8 mouse cellular contexts compared by ENCODE assay signal in genomic region chr9:37255889-37256225, GRCm38 (mm10). TPM values are rescaled to one million over a fixed set of nuclear protein-coding genes. Genes with fewer than 3 reads are reported as not detected.
DNase-seq lines count a peak whose midpoint lies in the region; ATAC-seq and TF ChIP-seq lines count a peak whose summit lies in the region.

No protein-coding gene starts in this region.

- ATAC-seq in limb, embryonic 15.5 days (ENCODE audit: insufficient number of reproducible peaks, low FRiP score, low TSS enrichment, low read depth) = peak; percentile 40; the same call in 1 of the 2 replicates
- peak; percentile 55 for ATAC-seq in midbrain, embryonic 13.5 days
- peak; percentile 40; the same call in 1 of the 2 replicates for ATAC-seq in stomach, embryonic 15.5 days (ENCODE audit: insufficient read depth, low FRiP score, low read depth)

- peak overlapping the region; percentile 70 for H3K4me2 ChIP-seq in limb, embryonic 15.5 days
- peak overlapping the region; percentile 84 for H3K4me2 ChIP-seq in midbrain, embryonic 13.5 days (replicated peaks)
- peak overlapping the region; percentile 84 for H3K4me2 ChIP-seq in stomach, embryonic 15.5 days

- WGBS in limb, embryonic 15.5 days = 9% methylated on average over 7 of the region's 7 CpGs
- 39% methylated on average over 7 of the region's 7 CpGs for WGBS in midbrain, embryonic 13.5 days
- 27% methylated on average over 7 of the region's 7 CpGs for WGBS in stomach, embryonic 15.5 days

- no peak overlapping the region for H3K27ac ChIP-seq in gastrocnemius, adult 2 months
- 0 out of 2 replicates have a peak overlapping the region, but pooled peaks have one; percentile 48 for H3K27ac ChIP-seq in brown adipose tissue, adult 24 weeks (replicated peaks; ENCODE audit: low read depth, low read length)
- peak overlapping the region; percentile 19; the same call in 1 of the 2 replicates for H3K27ac ChIP-seq in limb, embryonic 15.5 days
- H3K27ac ChIP-seq in midbrain, embryonic 13.5 days = no peak overlapping the region
- no peak overlapping the region for H3K27ac ChIP-seq in stomach, embryonic 15.5 days

- H3K27me3 ChIP-seq in limb, embryonic 15.5 days = peaks cover 8% of the 10 kb centered on the region; the same call in 1 of the 2 replicates
- peaks cover 20% of the 10 kb centered on the region for H3K27me3 ChIP-seq in midbrain, embryonic 13.5 days
- no peaks in the 10 kb centered on the region for H3K27me3 ChIP-seq in stomach, embryonic 15.5 days (replicated peaks)

- H3K36me3 ChIP-seq in limb, embryonic 15.5 days = no peaks in the 10 kb centered on the region
- H3K36me3 ChIP-seq in midbrain, embryonic 13.5 days = no peaks in the 10 kb centered on the region
- H3K36me3 ChIP-seq in stomach, embryonic 15.5 days = no peaks in the 10 kb centered on the region

- no peaks in the 10 kb centered on the region for H3K9me3 ChIP-seq in limb, embryonic 15.5 days
- H3K9me3 ChIP-seq in midbrain, embryonic 13.5 days = no peaks in the 10 kb centered on the region
- H3K9me3 ChIP-seq in stomach, embryonic 15.5 days = no peaks in the 10 kb centered on the region

- TF ChIP-seq CTCF in gastrocnemius, adult 2 months (IDR thresholded peaks at IDR 0.05) = peak; percentile 45

- intact Hi-C loops in gastrocnemius, adult 2 months (cut with DNase I) = no loop called here

- H3K4me3 ChIP-seq in gastrocnemius, adult 2 months = peak overlapping the region; percentile 68
- peak overlapping the region; percentile 61 for H3K4me3 ChIP-seq in brown adipose tissue, adult 24 weeks (ENCODE audit: insufficient read depth, low read depth, low read length)
- peak overlapping the region; percentile 39 for H3K4me3 ChIP-seq in limb, embryonic 15.5 days
- H3K4me3 ChIP-seq in midbrain, embryonic 13.5 days (replicated peaks) = peak overlapping the region; percentile 41
- peak overlapping the region; percentile 42; the same call in 1 of the 2 replicates for H3K4me3 ChIP-seq in stomach, embryonic 15.5 days (replicated peaks)

- 0 out of 2 replicates have a peak, but pooled peaks cover 2% of the 10 kb centered on the region for H3K4me1 ChIP-seq in brown adipose tissue, adult 24 weeks (ENCODE audit: control insufficient read depth, insufficient read depth, insufficient read length, low read length)
- H3K4me1 ChIP-seq in limb, embryonic 15.5 days = peaks cover 14% of the 10 kb centered on the region
- H3K4me1 ChIP-seq in midbrain, embryonic 13.5 days (replicated peaks) = peaks cover 13% of the 10 kb centered on the region
- no peaks in the 10 kb centered on the region for H3K4me1 ChIP-seq in stomach, embryonic 15.5 days

- no peak overlapping the region for H3K9ac ChIP-seq in limb, embryonic 15.5 days
- no peak overlapping the region for H3K9ac ChIP-seq in midbrain, embryonic 13.5 days (replicated peaks)
- H3K9ac ChIP-seq in stomach, embryonic 15.5 days = no peak overlapping the region

- DNase-seq in gastrocnemius, adult 2 months = peak; percentile 56
- DNase-seq in gastrocnemius, adult 18-20 months (ENCODE audit: low spot score) = no peak
- DNase-seq in heart, adult 8-10 months (ENCODE audit: low spot score) = peak; percentile 18
- DNase-seq in kidney, adult 18-20 months = peak; percentile 54

RNA-seq across cellular contexts. Expression of gene Slc37a2, which starts 0.3 kb away (rescaled TPM):
- under 1 TPM; 0.36 to 0.50 TPM for total RNA-seq in gastrocnemius, adult 2 months (2021)
- under 1 TPM; 0.30 to 0.62 TPM for total RNA-seq in gastrocnemius, adult 18-20 months (2021)
- polyA plus RNA-seq in brown adipose tissue, adult 24 weeks (2012; ENCODE audit: insufficient read depth, insufficient read length, missing spikeins) = 1.1 and 1.2 TPM in 2 replicates
- total RNA-seq in heart, adult 8-10 months (2022) = 1 to 10 TPM; 2.5 to 3.7 (median 3.2) TPM
- polyA plus RNA-seq in limb, embryonic 15.5 days (2015; fragmentation: Nextera tagmentation; extraction: Ambion mirVana) = 7.6 and 9.7 TPM in 2 replicates
- polyA plus RNA-seq in midbrain, embryonic 13.5 days (2015; fragmentation: Nextera tagmentation; extraction: Ambion mirVana) = 0.72 and 0.96 TPM in 2 replicates
- polyA plus RNA-seq in stomach, embryonic 15.5 days (2015; fragmentation: Nextera tagmentation; extraction: Ambion mirVana) = 2.2 and 2.4 TPM in 2 replicates

RNA-seq across cellular contexts. Expression of gene Tmem218, which starts 47.8 kb away (rescaled TPM):
- total RNA-seq in gastrocnemius, adult 2 months (2021) = 1 to 10 TPM; 2.5 to 4.2 TPM
- total RNA-seq in gastrocnemius, adult 18-20 months (2021) = 1 to 10 TPM; 2.6 to 3.1 TPM
- 7.1 and 7.5 TPM in 2 replicates for polyA plus RNA-seq in brown adipose tissue, adult 24 weeks (2012; ENCODE audit: insufficient read depth, insufficient read length, missing spikeins)
- total RNA-seq in heart, adult 8-10 months (2022) = 1 to 10 TPM; 7.5 to 8.7 (median 8.2) TPM
- 10.9 and 11.2 TPM in 2 replicates for polyA plus RNA-seq in limb, embryonic 15.5 days (2015; fragmentation: Nextera tagmentation; extraction: Ambion mirVana)
- 11.4 and 12.7 TPM in 2 replicates for polyA plus RNA-seq in midbrain, embryonic 13.5 days (2015; fragmentation: Nextera tagmentation; extraction: Ambion mirVana)
- 9.8 TPM in 2 replicates for polyA plus RNA-seq in stomach, embryonic 15.5 days (2015; fragmentation: Nextera tagmentation; extraction: Ambion mirVana)

Comparison
In these comparisons a context has a peak if more than half of its experiments do, and no peak if none do; other contexts are left out.
1. H3K27ac ChIP-seq: peak in brown adipose tissue, adult 24 weeks (single experiment) and limb, embryonic 15.5 days (single experiment); none in gastrocnemius, adult 2 months (single experiment), midbrain, embryonic 13.5 days (single experiment) and stomach, embryonic 15.5 days (single experiment).
2. Peak in every context shown above with its lines, with median percentiles within 50 percentile points of each other: H3K4me3 ChIP-seq, ATAC-seq and H3K4me2 ChIP-seq.